Mouse (Mus musculus) midbrain, postnatal 0 days (tissue): ENCODE measurements around the gene Cbln1. TPM values are rescaled to one million over a fixed set of nuclear protein-coding genes. Genes with fewer than 3 reads are reported as not detected.

ENCODE experiments used
- ATAC-seq: fragments of 200-750 bp; cut with Nextera tagmentation; 2 replicates; pipeline ENCODE4 v1.8.0; 2017; ENCODE audit warnings: moderate number of reproducible peaks, mild to moderate bottlenecking, moderate TSS enrichment, moderate library complexity; ENCODE audit not compliant: low FRiP score
- DNase-seq: peaks from one replicate; pipeline ENCODE4 v3.0.0-alpha.2; 2015; ENCODE audit warnings: low spot score
- H3K27ac ChIP-seq: fragments of 300-500 bp; sonication (generic); 2 replicates; pipeline ENCODE4 v1.5.1; 2014; ENCODE audit warnings: low read depth, mild to moderate bottlenecking, low read length, mixed read lengths
- H3K27me3 ChIP-seq: fragments of 300-500 bp; sonication (generic); 2 replicates; pipeline ENCODE4 v1.6.1; 2014; ENCODE audit warnings: low read length, control low read depth, mixed read lengths; ENCODE audit not compliant: insufficient read depth
- H3K36me3 ChIP-seq: fragments of 300-500 bp; sonication (generic); 2 replicates; pipeline ENCODE4 v1.6.1; 2014; ENCODE audit warnings: low read length, control low read depth, mixed read lengths; ENCODE audit not compliant: insufficient read depth
- H3K4me1 ChIP-seq: fragments of 300-500 bp; sonication (generic); 2 replicates; pipeline ENCODE4 v1.6.1; 2014; ENCODE audit warnings: mild to moderate bottlenecking, control low read depth, antibody characterized with exemption, low read length, mixed read lengths; ENCODE audit not compliant: insufficient read depth
- H3K4me2 ChIP-seq: fragments of 300-500 bp; sonication (generic); 2 replicates; pipeline ENCODE4 v1.6.1; 2014; ENCODE audit warnings: low read depth, mild to moderate bottlenecking, low read length, mixed read lengths; ENCODE audit not compliant: poor library complexity, severe bottlenecking
- H3K4me3 ChIP-seq: fragments of 300-500 bp; sonication (generic); 2 replicates; pipeline ENCODE4 v1.5.1; 2014; ENCODE audit warnings: low read depth, mild to moderate bottlenecking, low read length, moderate library complexity
- H3K9ac ChIP-seq: fragments of 300-500 bp; sonication (generic); replicated peaks from 2 replicates; pipeline ENCODE4 v1.6.1; 2014; ENCODE audit warnings: mild to moderate bottlenecking, low read length, moderate library complexity, mixed read lengths; ENCODE audit not compliant: poor library complexity, severe bottlenecking
- H3K9me3 ChIP-seq: fragments of 300-500 bp; sonication (generic); 2 replicates; pipeline ENCODE4 v1.6.1; 2016; ENCODE audit warnings: low read length, control low read depth
- CTCF ChIP-seq: IDR thresholded peaks from 2 replicates; pipeline ENCODE4 v1.5.1; 2016; ENCODE audit warnings: antibody characterized with exemption, mild to moderate bottlenecking
- WGBS: fragments of 180-500 bp; shearing (Covaris S2); extraction: QIAGEN DNeasy Blood & Tissue Kit; methylation state at CpG from one replicate; pipeline ENCODE4 v1.1.7; 2014; 5-methylcytosine and 5-hydroxymethylcytosine counted together
- polyA plus RNA-seq: library from polyadenylated mRNA; unstranded; fragments of >200 nt; fragmentation: Nextera tagmentation; extraction: Ambion mirVana; gene quantifications from 2 replicates; pipeline ENCODE4 v1.2.1, GENCODE M21; 2015
- total RNA-seq: library from RNA; depleted of rRNA; stranded (reverse); fragments of >200 nt; gene quantifications from 2 replicates; pipeline ENCODE4 v1.2.3, GENCODE M21; 2014

Cbln1 gene
- total and polyA plus RNA-seq, 2 experiments from 2014 or later = 24.0 to 77.3 TPM

DNA sequence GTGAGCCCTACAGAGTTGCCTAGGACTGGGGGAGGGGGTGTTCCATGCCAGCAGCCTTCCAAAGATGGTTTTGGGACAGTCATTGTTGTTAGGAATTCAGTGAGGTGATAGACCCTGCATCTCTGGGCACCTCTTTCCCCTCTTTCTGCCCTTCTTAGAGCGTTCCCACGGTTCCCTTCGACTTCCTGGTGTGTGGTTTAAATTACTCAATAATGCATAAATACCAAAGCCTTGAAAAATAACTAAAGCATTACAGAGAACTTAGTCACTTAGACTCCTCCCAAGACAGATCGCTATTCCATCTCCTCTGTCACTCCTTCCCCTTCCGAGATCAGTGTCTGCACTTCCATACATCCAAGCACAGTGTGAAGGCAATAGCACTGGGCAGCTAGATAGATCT is 32.0 kb upstream of the Cbln1 start:
- 62% methylated on average over 5 of the region's 5 CpGs for WGBS
- H3K27me3 ChIP-seq = no peaks in the 10 kb centered on the region
- no peak overlapping the region for H3K4me2 ChIP-seq
- no peak for TF ChIP-seq CTCF
- DNase-seq = no peak
- no peaks in the 10 kb centered on the region for H3K36me3 ChIP-seq
- no peak for ATAC-seq
- H3K9ac ChIP-seq = no peak overlapping the region
- H3K27ac ChIP-seq = no peak overlapping the region
- H3K4me3 ChIP-seq = no peak overlapping the region
- H3K9me3 ChIP-seq = no peaks in the 10 kb centered on the region
- H3K4me1 ChIP-seq = no peaks in the 10 kb centered on the region

DNA sequence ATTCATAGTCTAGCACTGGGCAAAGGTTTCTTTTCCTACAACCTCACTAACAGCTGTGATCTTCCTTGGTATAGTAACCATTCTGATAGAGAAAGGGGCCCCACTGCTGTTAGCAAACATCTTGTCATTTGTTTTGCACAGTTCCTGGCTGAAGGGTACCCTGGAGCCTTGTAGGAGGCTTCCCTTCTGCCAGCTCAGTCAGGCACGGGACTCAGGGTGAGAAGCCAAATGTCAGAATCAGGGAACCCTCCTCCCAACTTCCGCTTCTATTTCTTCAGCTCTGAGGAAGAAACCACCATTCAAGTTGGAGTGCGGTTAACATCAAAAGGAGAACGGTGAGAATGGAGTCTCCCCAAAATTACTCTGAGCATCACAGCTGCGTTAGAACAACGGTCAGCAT is 30.3 kb upstream of the Cbln1 start:
- Histone ChIP-seq H3K4me3 (no peak overlapping the region), H3K27me3 (no peaks in the 10 kb centered on the region), H3K9ac (no peak overlapping the region), H3K9me3 (no peaks in the 10 kb centered on the region), H3K27ac (no peak overlapping the region), H3K36me3 (no peaks in the 10 kb centered on the region), H3K4me2 (no peak overlapping the region), H3K4me1 (no peaks in the 10 kb centered on the region)
- 84% methylated on average over 6 of the region's 6 CpGs for WGBS
- TF ChIP-seq CTCF = no peak
- DNase-seq (no peak), ATAC-seq (no peak)

DNA sequence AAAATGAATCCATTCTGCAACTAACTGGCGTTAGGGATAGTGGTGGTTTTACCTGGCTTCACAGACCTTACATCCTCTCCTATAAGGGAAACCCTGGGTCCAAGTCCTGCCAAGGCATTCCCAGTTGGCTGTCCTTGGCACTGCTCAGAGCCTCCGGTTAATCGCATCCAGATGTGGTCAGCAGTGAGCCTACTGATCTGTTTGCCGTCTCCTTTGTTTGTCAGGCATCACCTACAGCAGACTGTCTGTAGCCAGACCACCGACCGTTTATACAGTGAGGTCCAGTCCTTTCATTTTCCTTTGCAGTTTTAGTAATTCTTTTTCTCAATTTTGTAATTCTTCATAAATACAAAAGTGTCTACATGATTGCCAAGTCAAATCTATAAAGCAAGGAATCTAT is 25.2 kb upstream of the Cbln1 start:
- TF ChIP-seq CTCF = no peak
- no peak overlapping the region for H3K4me2 ChIP-seq
- H3K27ac ChIP-seq = no peak overlapping the region
- no peaks in the 10 kb centered on the region for H3K4me1 ChIP-seq
- no peaks in the 10 kb centered on the region for H3K9me3 ChIP-seq
- DNase-seq (no peak), ATAC-seq (no peak)
- 81% methylated on average over 6 of the region's 6 CpGs for WGBS
- H3K4me3 ChIP-seq = no peak overlapping the region
- H3K36me3 ChIP-seq = no peaks in the 10 kb centered on the region
- no peak overlapping the region for H3K9ac ChIP-seq
- no peaks in the 10 kb centered on the region for H3K27me3 ChIP-seq

DNA sequence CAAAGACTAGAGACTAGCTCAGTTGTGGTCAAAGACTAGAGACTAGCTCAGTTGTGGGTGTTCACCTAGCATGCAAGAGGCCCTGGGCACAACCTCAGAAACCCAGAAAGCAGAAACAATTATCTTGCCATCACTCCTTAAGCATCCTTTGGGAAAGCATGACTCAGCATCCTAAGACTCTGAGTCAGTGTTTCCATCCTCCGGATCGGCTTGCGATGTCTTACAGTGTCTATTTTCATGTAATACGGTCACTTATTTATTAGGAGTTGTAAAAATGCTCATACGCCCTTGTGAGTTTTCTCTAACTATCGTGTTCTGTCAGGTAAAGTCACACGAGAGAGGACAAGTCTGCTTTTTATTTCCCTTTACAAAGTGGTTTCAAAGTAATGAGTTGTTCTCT is 24.1 kb upstream of the Cbln1 start:
- Histone ChIP-seq H3K27ac (no peak overlapping the region), H3K27me3 (no peaks in the 10 kb centered on the region), H3K36me3 (no peaks in the 10 kb centered on the region), H3K9me3 (no peaks in the 10 kb centered on the region), H3K9ac (no peak overlapping the region), H3K4me2 (no peak overlapping the region), H3K4me3 (no peak overlapping the region), H3K4me1 (no peaks in the 10 kb centered on the region)
- no peak for TF ChIP-seq CTCF
- no peak for DNase-seq
- 92% methylated on average over 7 of the region's 7 CpGs for WGBS
- ATAC-seq = no peak

DNA sequence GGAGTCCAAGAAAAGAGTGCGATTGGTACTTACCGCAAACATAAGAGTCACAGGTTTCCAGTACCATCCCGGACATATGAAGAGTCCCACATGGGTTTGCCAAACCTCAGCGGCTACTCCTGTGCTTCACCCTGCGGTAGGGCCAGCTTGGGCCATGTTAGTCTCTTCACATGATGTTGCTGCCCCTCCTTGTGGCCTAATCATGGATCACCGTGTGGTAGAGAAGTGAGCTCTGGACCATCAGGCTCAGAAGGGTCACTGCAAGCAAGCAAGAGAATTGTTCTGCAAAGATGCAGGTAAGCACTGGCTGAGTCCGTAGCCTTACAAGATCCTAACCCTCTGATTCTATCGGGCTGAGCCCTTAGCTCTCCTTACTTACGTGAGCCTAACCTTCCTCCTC is 22.5 kb upstream of the Cbln1 start:
- TF ChIP-seq CTCF = peak; percentile 24; the same call in 1 of the 2 replicates
- no peak overlapping the region for H3K27ac ChIP-seq
- no peaks in the 10 kb centered on the region for H3K27me3 ChIP-seq
- H3K4me3 ChIP-seq = no peak overlapping the region
- H3K4me2 ChIP-seq = no peak overlapping the region
- DNase-seq (no peak), ATAC-seq (no peak)
- no peaks in the 10 kb centered on the region for H3K4me1 ChIP-seq
- WGBS = 88% methylated on average over 9 of the region's 9 CpGs
- no peaks in the 10 kb centered on the region for H3K9me3 ChIP-seq
- H3K9ac ChIP-seq = no peak overlapping the region
- H3K36me3 ChIP-seq = no peaks in the 10 kb centered on the region

DNA sequence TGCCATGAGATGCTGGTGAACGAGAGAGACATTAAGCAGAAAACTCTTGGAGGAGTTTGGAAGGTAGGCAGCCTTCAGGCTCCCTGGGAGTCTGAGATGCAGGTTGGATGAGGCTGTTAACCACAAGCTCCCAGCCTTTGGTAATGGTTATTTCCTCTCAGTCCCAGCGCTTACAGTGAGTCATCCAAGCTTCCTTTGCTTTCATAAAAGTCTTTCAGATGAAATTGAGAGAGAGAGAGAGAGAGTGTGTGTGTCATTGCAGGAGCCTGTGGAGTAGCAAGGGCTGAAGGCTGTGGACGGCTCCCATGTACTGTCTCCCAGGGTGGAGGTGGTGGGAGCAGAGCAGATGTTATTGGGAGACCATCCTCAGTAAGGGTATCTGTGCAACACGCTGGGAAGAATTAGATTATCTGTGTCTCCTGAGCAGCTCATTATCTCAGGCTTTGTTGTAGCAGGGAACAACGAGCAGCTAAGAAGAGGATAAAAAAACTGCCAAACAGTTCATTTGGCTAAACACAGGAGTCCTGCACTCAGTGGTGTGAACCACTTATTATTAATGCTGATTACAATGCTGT is 17.5 kb upstream of the Cbln1 start:
- Histone ChIP-seq H3K4me3 (no peak overlapping the region), H3K27ac (no peak overlapping the region), H3K9me3 (no peaks in the 10 kb centered on the region), H3K36me3 (no peaks in the 10 kb centered on the region), H3K27me3 (no peaks in the 10 kb centered on the region), H3K4me1 (no peaks in the 10 kb centered on the region), H3K4me2 (no peak overlapping the region), H3K9ac (no peak overlapping the region)
- ATAC-seq = no peak
- no peak for DNase-seq
- TF ChIP-seq CTCF = no peak
- WGBS = 61% methylated on average over 5 of the region's 5 CpGs
